Mouse (Mus musculus) forebrain, postnatal 0 days (tissue): ENCODE data around the gene Zan. TPM values are rescaled to one million over a fixed set of nuclear protein-coding genes. Genes with fewer than 3 reads are reported as not detected.

ENCODE experiments used
- ATAC-seq: fragments of 200-750 bp; cut with Nextera tagmentation; 2 replicates; pipeline ENCODE4 v1.8.0; 2017; ENCODE audit warnings: mild to moderate bottlenecking, moderate library complexity
- DNase-seq: peaks from one replicate; pipeline ENCODE4 v3.0.0-alpha.2; 2015
- H3K27ac ChIP-seq: fragments of 300-500 bp; sonication (generic); 2 replicates; pipeline ENCODE4 v1.5.1; 2014; ENCODE audit warnings: low read depth, mild to moderate bottlenecking, antibody characterized with exemption, low read length, moderate library complexity, mixed read lengths
- H3K27me3 ChIP-seq: fragments of 300-500 bp; sonication (generic); 2 replicates; pipeline ENCODE4 v1.6.1; 2014; ENCODE audit warnings: mild to moderate bottlenecking, low read length, mixed read lengths; ENCODE audit not compliant: insufficient read depth
- H3K36me3 ChIP-seq: fragments of 300-500 bp; sonication (generic); 2 replicates; pipeline ENCODE4 v1.6.1; 2014; ENCODE audit warnings: mild to moderate bottlenecking, moderate library complexity; ENCODE audit not compliant: insufficient read depth
- H3K4me1 ChIP-seq: fragments of 300-500 bp; sonication (generic); 2 replicates; pipeline ENCODE4 v1.6.1; 2014; ENCODE audit warnings: antibody characterized with exemption; ENCODE audit not compliant: insufficient read depth
- H3K4me2 ChIP-seq: fragments of 300-500 bp; sonication (generic); 2 replicates; pipeline ENCODE4 v1.6.1; 2014; ENCODE audit warnings: low read depth, mild to moderate bottlenecking, moderate library complexity
- H3K4me3 ChIP-seq: fragments of 300-500 bp; sonication (generic); 2 replicates; pipeline ENCODE4 v1.5.1; 2014; ENCODE audit warnings: low read depth, low read length, mixed read lengths
- H3K9ac ChIP-seq: fragments of 300-500 bp; sonication (generic); 2 replicates; pipeline ENCODE4 v1.6.1; 2014; ENCODE audit warnings: mild to moderate bottlenecking
- H3K9me3 ChIP-seq: fragments of 300-500 bp; sonication (generic); 2 replicates; pipeline ENCODE4 v1.6.1; 2016; ENCODE audit warnings: low read length
- CTCF ChIP-seq: sonication (generic); IDR thresholded peaks from 2 replicates; pipeline ENCODE4 v1.5.1; 2016; ENCODE audit warnings: antibody characterized with exemption, control low read depth, low read depth
- WGBS: fragments of 180-500 bp; shearing (Covaris S2); extraction: QIAGEN DNeasy Blood & Tissue Kit; methylation state at CpG from one replicate; pipeline ENCODE4 v1.1.7; 2014; 5-methylcytosine and 5-hydroxymethylcytosine counted together
- polyA plus RNA-seq: library from polyadenylated mRNA; unstranded; fragments of >200 nt; fragmentation: Nextera tagmentation; extraction: Ambion mirVana; gene quantifications from 2 replicates; pipeline ENCODE4 v1.2.1, GENCODE M21; 2015
- total RNA-seq: library from RNA; depleted of rRNA; stranded (reverse); fragments of >200 nt; gene quantifications from 2 replicates; pipeline ENCODE4 v1.2.3, GENCODE M21; 2014

Gene Zan
- total and polyA plus RNA-seq, 2 experiments from 2014 or later = 0.08 to 0.62 TPM

GRCm38 (mm10) chr5:137521861-137522260 lies 45.0 kb upstream of the Zan start:
- ATAC-seq (no peak), DNase-seq (no peak)
- no peak for TF ChIP-seq CTCF
- no peak overlapping the region for H3K4me2 ChIP-seq
- H3K27me3 ChIP-seq = no peaks in the 10 kb centered on the region
- H3K27ac ChIP-seq = no peak overlapping the region
- no peak overlapping the region for H3K4me3 ChIP-seq
- WGBS = 75% methylated on average over 9 of the region's 9 CpGs
- H3K9ac ChIP-seq = no peak overlapping the region
- no peaks in the 10 kb centered on the region for H3K4me1 ChIP-seq
- no peaks in the 10 kb centered on the region for H3K9me3 ChIP-seq
- peaks cover 87% of the 10 kb centered on the region for H3K36me3 ChIP-seq

- ATAC-seq (no peak), DNase-seq (no peak)
- Histone ChIP-seq H3K27ac (no peak overlapping the region), H3K36me3 (peaks cover 71% of the 10 kb centered on the region), H3K4me3 (no peak overlapping the region), H3K27me3 (no peaks in the 10 kb centered on the region), H3K4me1 (no peaks in the 10 kb centered on the region), H3K4me2 (no peak overlapping the region), H3K9me3 (no peaks in the 10 kb centered on the region), H3K9ac (no peak overlapping the region)
- no peak for TF ChIP-seq CTCF
- WGBS = 91% methylated on average over 27 of the region's 27 CpGs
Measured at GRCm38 (mm10) chr5:137519691-137520550, 43.1 kb upstream of the Zan start.

GRCm38 (mm10) chr5:137518436-137518835 lies 41.6 kb upstream of the Zan start, which contains the start of gene Gigyf1:
Gene Gigyf1, plus strand, starts transcription at chr5:137518548.
- WGBS = 78% methylated on average over 5 of the region's 5 CpGs
- no peak within 1 kb of the TSS for H3K9ac ChIP-seq
- no peaks in the 10 kb centered on the region for H3K4me1 ChIP-seq
- H3K9me3 ChIP-seq = no peaks in the 10 kb centered on the region
- no peaks in the 10 kb centered on the region for H3K27me3 ChIP-seq
- ATAC-seq = no peak
- H3K36me3 ChIP-seq = peaks cover 61% of the 10 kb centered on the region
- no peak for DNase-seq
- TF ChIP-seq CTCF = peak; percentile 59
- no peak within 1 kb of the TSS for H3K4me2 ChIP-seq
- no peak within 1 kb of the TSS for H3K4me3 ChIP-seq
- H3K27ac ChIP-seq = no peak within 1 kb of the TSS

GRCm38 (mm10) chr5:137514811-137515210 lies 37.9 kb upstream of the Zan start:
- no peak overlapping the region for H3K4me3 ChIP-seq
- H3K4me1 ChIP-seq = peaks cover 17% of the 10 kb centered on the region; the same call in 1 of the 2 replicates
- no peak overlapping the region for H3K27ac ChIP-seq
- H3K9me3 ChIP-seq = no peaks in the 10 kb centered on the region
- 88% methylated on average over 3 of the region's 3 CpGs for WGBS
- no peaks in the 10 kb centered on the region for H3K27me3 ChIP-seq
- ATAC-seq (no peak), DNase-seq (no peak)
- no peak overlapping the region for H3K4me2 ChIP-seq
- H3K36me3 ChIP-seq = peaks cover 25% of the 10 kb centered on the region
- TF ChIP-seq CTCF = no peak
- no peak overlapping the region for H3K9ac ChIP-seq

- ATAC-seq (no peak), DNase-seq (no peak)
- TF ChIP-seq CTCF = no peak
- peak overlapping the region; percentile 21; the same call in 1 of the 2 replicates for H3K27ac ChIP-seq
- H3K9me3 ChIP-seq = no peaks in the 10 kb centered on the region
- H3K4me1 ChIP-seq = peaks cover 17% of the 10 kb centered on the region; the same call in 1 of the 2 replicates
- WGBS = 80% methylated on average over 12 of the region's 12 CpGs
- no peak overlapping the region for H3K9ac ChIP-seq
- H3K4me3 ChIP-seq = no peak overlapping the region
- H3K27me3 ChIP-seq = no peaks in the 10 kb centered on the region
- peaks cover 18% of the 10 kb centered on the region for H3K36me3 ChIP-seq
- H3K4me2 ChIP-seq = no peak overlapping the region
Measured at GRCm38 (mm10) chr5:137513951-137514721, 37.3 kb upstream of the Zan start.

GRCm38 (mm10) chr5:137512847-137513794 lies 36.3 kb upstream of the Zan start:
- H3K27ac ChIP-seq = no peak overlapping the region
- no peak overlapping the region for H3K4me3 ChIP-seq
- ATAC-seq (peak; percentile 42; the same call in 1 of the 2 replicates), DNase-seq (no peak)
- peaks cover 17% of the 10 kb centered on the region; the same call in 1 of the 2 replicates for H3K4me1 ChIP-seq
- H3K27me3 ChIP-seq = no peaks in the 10 kb centered on the region
- peak; percentile 73 for TF ChIP-seq CTCF
- H3K9me3 ChIP-seq = no peaks in the 10 kb centered on the region
- 78% methylated on average over 11 of the region's 11 CpGs for WGBS
- no peak overlapping the region for H3K4me2 ChIP-seq
- H3K36me3 ChIP-seq = peaks cover 9% of the 10 kb centered on the region
- no peak overlapping the region for H3K9ac ChIP-seq
